Mouse (Mus musculus): Measurements from ENCODE around the gene Map3k6.

DNA sequence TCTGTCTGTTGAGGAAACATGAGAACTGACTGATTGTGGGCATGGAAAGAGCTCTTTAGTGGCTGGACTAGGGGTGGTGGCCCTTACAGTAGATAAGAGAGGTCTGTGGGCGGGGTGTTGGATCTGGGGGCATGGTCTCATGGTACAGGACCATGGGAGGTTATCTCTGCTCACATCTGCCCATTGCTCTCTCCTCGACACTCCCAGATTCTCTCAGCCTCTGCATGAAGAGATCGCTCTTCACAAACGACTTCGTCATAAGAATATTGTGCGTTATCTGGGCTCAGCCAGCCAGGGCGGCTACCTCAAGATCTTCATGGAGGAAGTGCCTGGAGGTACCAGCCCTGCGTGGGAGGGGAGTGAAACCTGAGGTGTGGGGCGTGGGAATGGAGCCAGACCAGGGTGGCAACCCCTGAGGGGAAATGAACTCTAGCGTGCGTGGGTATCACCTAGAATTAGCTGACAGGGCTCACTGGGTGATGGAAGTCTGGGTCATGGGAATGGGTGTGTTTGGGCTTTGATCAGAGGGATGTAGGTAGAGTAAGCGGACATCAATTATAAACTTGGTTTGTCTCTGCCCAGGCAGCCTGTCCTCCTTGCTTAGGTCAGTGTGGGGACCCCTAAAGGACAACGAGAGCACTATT, 7.3 kb downstream of the Map3k6 start:
- TF ChIP-seq CTCF (IDR thresholded peaks at IDR 0.05; ENCODE audit: borderline replicate concordance, insufficient read depth, low read length): no peak
- no peak for TF ChIP-seq POLR2A (IDR thresholded peaks at IDR 0.05; ENCODE audit: low read depth, low read length)
